ENCODE assay signal across 26 mouse cellular contexts in genomic region chr7:139909469-139909868, GRCm38 (mm10). TPM values are rescaled to one million over a fixed set of nuclear protein-coding genes. Genes with fewer than 3 reads are reported as not detected.
A peak's percentile ranks its signal among the peaks of the same experiment; 100 is the strongest.
DNase-seq lines count a peak whose midpoint lies in the region; ATAC-seq and TF ChIP-seq lines count a peak whose summit lies in the region.
"Had no signal": no experiment of that assay in that cellular context is flagged by ENCODE, and none has a peak within 500 bp of the region (broad histone marks: within the 10 kb centered on the region; RNA-seq: fewer than 3 reads in every experiment).

No protein-coding gene starts in this region.

- H3K4me2 ChIP-seq in forebrain, embryonic 12.5 days = no peak overlapping the region
- no peak overlapping the region for H3K4me2 ChIP-seq in liver, embryonic 16.5 days (ENCODE audit: low read depth, low read length)
- H3K4me2 ChIP-seq in liver, embryonic 11.5 days = no peak overlapping the region
- no peak overlapping the region for H3K4me2 ChIP-seq in forebrain, postnatal 0 days (ENCODE audit: low read depth)
- H3K4me2 ChIP-seq in midbrain, postnatal 0 days (ENCODE audit: low read depth, low read length, poor library complexity, severe bottlenecking) = no peak overlapping the region
- H3K4me2 ChIP-seq in liver, embryonic 12.5 days = no peak overlapping the region
- H3K4me2 ChIP-seq: lung, embryonic 15.5 days had no signal

- no peak overlapping the region for H3K9ac ChIP-seq in forebrain, embryonic 12.5 days
- H3K9ac ChIP-seq in liver, embryonic 16.5 days (ENCODE audit: low read depth, low read length) = no peak overlapping the region
- no peak overlapping the region for H3K9ac ChIP-seq in liver, embryonic 11.5 days (ENCODE audit: low read depth, low read length)
- H3K9ac ChIP-seq in forebrain, postnatal 0 days = no peak overlapping the region
- no peak overlapping the region; the same call in 1 of the 2 replicates for H3K9ac ChIP-seq in midbrain, postnatal 0 days (replicated peaks; ENCODE audit: low read length, poor library complexity, severe bottlenecking)
- no peak overlapping the region for H3K9ac ChIP-seq in liver, embryonic 12.5 days
- H3K9ac ChIP-seq: lung, embryonic 15.5 days had no signal

- H3K27ac ChIP-seq in forebrain, embryonic 12.5 days = no peak overlapping the region
- H3K27ac ChIP-seq in forebrain, embryonic 10.5 days = no peak overlapping the region
- no peak overlapping the region for H3K27ac ChIP-seq in liver, embryonic 16.5 days (ENCODE audit: low read length)
- H3K27ac ChIP-seq in liver, embryonic 11.5 days (ENCODE audit: low read depth, low read length) = no peak overlapping the region
- H3K27ac ChIP-seq in forebrain, postnatal 0 days (ENCODE audit: low read depth, low read length) = no peak overlapping the region
- H3K27ac ChIP-seq in midbrain, postnatal 0 days (ENCODE audit: low read depth, low read length) = no peak overlapping the region
- no peak overlapping the region for H3K27ac ChIP-seq in liver, embryonic 12.5 days
- H3K27ac ChIP-seq: left cerebral cortex, adult 2 months; lung, embryonic 15.5 days; macrophage had no signal

- H3K9me3 ChIP-seq in forebrain, embryonic 12.5 days = no peaks in the 10 kb centered on the region
- H3K9me3 ChIP-seq in forebrain, embryonic 10.5 days = no peaks in the 10 kb centered on the region
- no peaks in the 10 kb centered on the region for H3K9me3 ChIP-seq in liver, embryonic 16.5 days (replicated peaks; ENCODE audit: control insufficient read depth, low read length)
- no peaks in the 10 kb centered on the region for H3K9me3 ChIP-seq in liver, embryonic 11.5 days (ENCODE audit: control insufficient read depth, low read length)
- no peaks in the 10 kb centered on the region for H3K9me3 ChIP-seq in forebrain, postnatal 0 days (ENCODE audit: low read length)
- H3K9me3 ChIP-seq in midbrain, postnatal 0 days (ENCODE audit: low read length) = no peaks in the 10 kb centered on the region
- H3K9me3 ChIP-seq in liver, embryonic 12.5 days (replicated peaks) = no peaks in the 10 kb centered on the region
- H3K9me3 ChIP-seq: lung, embryonic 15.5 days had no signal

- no peak overlapping the region for H3K4me3 ChIP-seq in forebrain, embryonic 12.5 days (replicated peaks)
- no peak overlapping the region for H3K4me3 ChIP-seq in forebrain, embryonic 10.5 days
- H3K4me3 ChIP-seq in liver, embryonic 16.5 days (ENCODE audit: low read depth, low read length) = no peak overlapping the region
- H3K4me3 ChIP-seq in liver, embryonic 11.5 days (ENCODE audit: low read depth, low read length) = no peak overlapping the region
- no peak overlapping the region for H3K4me3 ChIP-seq in forebrain, postnatal 0 days (ENCODE audit: low read depth, low read length)
- H3K4me3 ChIP-seq in midbrain, postnatal 0 days (ENCODE audit: low read depth, low read length) = no peak overlapping the region
- H3K4me3 ChIP-seq in liver, embryonic 12.5 days = no peak overlapping the region
- H3K4me3 ChIP-seq: left cerebral cortex, adult 2 months; lung, embryonic 15.5 days had no signal

- peaks cover 23% of the 10 kb centered on the region for H3K4me1 ChIP-seq in forebrain, embryonic 12.5 days
- peaks cover 26% of the 10 kb centered on the region for H3K4me1 ChIP-seq in forebrain, embryonic 10.5 days
- H3K4me1 ChIP-seq in liver, embryonic 16.5 days (ENCODE audit: control insufficient read depth, low read depth, low read length) = no peaks in the 10 kb centered on the region
- no peaks in the 10 kb centered on the region for H3K4me1 ChIP-seq in liver, embryonic 11.5 days (replicated peaks; ENCODE audit: control insufficient read depth, insufficient read depth, low read length)
- peaks cover 19% of the 10 kb centered on the region for H3K4me1 ChIP-seq in forebrain, postnatal 0 days (ENCODE audit: insufficient read depth)
- peaks cover 5% of the 10 kb centered on the region for H3K4me1 ChIP-seq in midbrain, postnatal 0 days (ENCODE audit: insufficient read depth, low read length)
- H3K4me1 ChIP-seq in liver, embryonic 12.5 days = peaks cover 11% of the 10 kb centered on the region; the same call in 1 of the 2 replicates

- no peak for TF ChIP-seq CTCF in forebrain, postnatal 0 days (IDR thresholded peaks at IDR 0.05; ENCODE audit: low read depth)
- no peak for TF ChIP-seq CTCF in midbrain, postnatal 0 days (IDR thresholded peaks at IDR 0.05)

- ATAC-seq in forebrain, embryonic 12.5 days (ENCODE audit: low FRiP score) = peak; percentile 34; the same call in 1 of the 2 replicates
- ATAC-seq in liver, embryonic 16.5 days (ENCODE audit: low read depth) = 0 out of 2 replicates have a peak, but pooled peaks have one; percentile 3
- no peak for ATAC-seq in liver, embryonic 11.5 days (replicated peaks; ENCODE audit: low FRiP score)
- ATAC-seq in forebrain, postnatal 0 days = peak; percentile 83
- ATAC-seq in midbrain, postnatal 0 days (ENCODE audit: low FRiP score) = no peak
- no peak for ATAC-seq in liver, embryonic 12.5 days
- ATAC-seq: CD4-positive, CD25-positive, alpha-beta regulatory T cell, adult 4 months; Patski had no signal

- WGBS in forebrain, embryonic 12.5 days = 48% methylated on average over 6 of the region's 6 CpGs
- 57% methylated on average over 6 of the region's 6 CpGs for WGBS in forebrain, embryonic 10.5 days
- WGBS in liver, embryonic 16.5 days (ENCODE audit: insufficient replicate concordance) = 47% methylated on average over 6 of the region's 6 CpGs
- WGBS in liver, embryonic 11.5 days = 55% methylated on average over 6 of the region's 6 CpGs
- 18% methylated on average over 6 of the region's 6 CpGs for WGBS in forebrain, postnatal 0 days
- 27% methylated on average over 6 of the region's 6 CpGs for WGBS in midbrain, postnatal 0 days
- WGBS in liver, embryonic 12.5 days (ENCODE audit: insufficient replicate concordance) = 50% methylated on average over 6 of the region's 6 CpGs

- H3K36me3 ChIP-seq in forebrain, embryonic 12.5 days (replicated peaks) = no peaks in the 10 kb centered on the region
- no peaks in the 10 kb centered on the region for H3K36me3 ChIP-seq in forebrain, embryonic 10.5 days (replicated peaks)
- H3K36me3 ChIP-seq in liver, embryonic 16.5 days (ENCODE audit: control insufficient read depth, insufficient read depth) = no peaks in the 10 kb centered on the region
- no peaks in the 10 kb centered on the region for H3K36me3 ChIP-seq in liver, embryonic 11.5 days (ENCODE audit: control insufficient read depth, insufficient read depth, low read length)
- no peaks in the 10 kb centered on the region for H3K36me3 ChIP-seq in forebrain, postnatal 0 days (ENCODE audit: insufficient read depth)
- H3K36me3 ChIP-seq in midbrain, postnatal 0 days (ENCODE audit: insufficient read depth, low read length) = peaks cover 20% of the 10 kb centered on the region
- H3K36me3 ChIP-seq in liver, embryonic 12.5 days = no peaks in the 10 kb centered on the region
- H3K36me3 ChIP-seq: lung, embryonic 15.5 days had no signal

- DNase-seq in forebrain, embryonic 10.5 days (ENCODE audit: extremely low spot score, low spot score) = no peak
- DNase-seq in liver, embryonic 11.5 days (ENCODE audit: low spot score) = no peak
- peak; percentile 65 for DNase-seq in forebrain, postnatal 0 days
- peak; percentile 37 for DNase-seq in midbrain, postnatal 0 days (ENCODE audit: low spot score)
- no peak for DNase-seq in liver
- DNase-seq: adrenal gland, adult 8-10 months; gastrocnemius, postnatal 36 days; kidney, adult 18-20 months; kidney, postnatal 10 days; left cerebral cortex, postnatal 4 days; right cerebral cortex, postnatal 14 days; thymus, postnatal 4 days had no signal

- H3K27me3 ChIP-seq in forebrain, embryonic 12.5 days = peaks cover 43% of the 10 kb centered on the region
- peaks cover 85% of the 10 kb centered on the region for H3K27me3 ChIP-seq in forebrain, embryonic 10.5 days (ENCODE audit: poor library complexity, severe bottlenecking)
- peaks cover 11% of the 10 kb centered on the region for H3K27me3 ChIP-seq in liver, embryonic 16.5 days (ENCODE audit: control insufficient read depth, insufficient read depth, low read depth, low read length)
- H3K27me3 ChIP-seq in liver, embryonic 11.5 days (replicated peaks; ENCODE audit: control insufficient read depth, insufficient read depth, low read length) = peaks cover 17% of the 10 kb centered on the region
- H3K27me3 ChIP-seq in forebrain, postnatal 0 days (ENCODE audit: insufficient read depth, low read length) = peaks cover 10% of the 10 kb centered on the region
- H3K27me3 ChIP-seq in midbrain, postnatal 0 days (ENCODE audit: insufficient read depth, low read length) = peaks cover 14% of the 10 kb centered on the region
- peaks cover 53% of the 10 kb centered on the region for H3K27me3 ChIP-seq in liver, embryonic 12.5 days (replicated peaks)

RNA-seq across cellular contexts. Expression of gene Kndc1, which starts 15.0 kb away (rescaled TPM):
- polyA plus RNA-seq in forebrain, embryonic 12.5 days (2016; fragmentation: Nextera tagmentation; extraction: Ambion mirVana) = 1.2 and 1.3 TPM in 2 replicates
- 0.26 and 0.33 TPM in 2 replicates for polyA plus RNA-seq in forebrain, embryonic 10.5 days (2016; fragmentation: Nextera tagmentation; extraction: Ambion mirVana)
- polyA plus RNA-seq in liver, embryonic 16.5 days (2015; fragmentation: Nextera tagmentation; extraction: Ambion mirVana) = not detected in 2 replicates
- not detected in 2 replicates for polyA plus RNA-seq in liver, embryonic 11.5 days (2014; fragmentation: Nextera tagmentation; extraction: Ambion mirVana)
- 28.9 and 48.4 TPM in 2 replicates for total RNA-seq in forebrain, postnatal 0 days (2014; rRNA removed)
- 7.1 and 10.0 TPM in 2 replicates for polyA plus RNA-seq in forebrain, postnatal 0 days (2015; fragmentation: Nextera tagmentation; extraction: Ambion mirVana)
- total RNA-seq in midbrain, postnatal 0 days (2014; rRNA removed) = 71.5 and 80.6 TPM in 2 replicates
- polyA plus RNA-seq in midbrain, postnatal 0 days (2015; fragmentation: Nextera tagmentation; extraction: Ambion mirVana) = 20.2 and 22.4 TPM in 2 replicates
- 0.05 TPM in 1 of 2 replicates, not detected in the other for polyA plus RNA-seq in liver, embryonic 12.5 days (2016; fragmentation: Nextera tagmentation; extraction: Ambion mirVana)
- total RNA-seq: gastrocnemius, postnatal 36 days; hematopoietic stem cell, adult 5-6 weeks; monocyte, adult 5-6 weeks had no signal
- polyA plus RNA-seq: liver, adult 2 months; macrophage had no signal

RNA-seq across cellular contexts. Expression of gene Utf1, which starts 34.1 kb away (rescaled TPM):
- not detected in 2 replicates for polyA plus RNA-seq in forebrain, embryonic 12.5 days (2016; fragmentation: Nextera tagmentation; extraction: Ambion mirVana)
- 0.25 TPM in 1 of 2 replicates, not detected in the other for polyA plus RNA-seq in forebrain, embryonic 10.5 days (2016; fragmentation: Nextera tagmentation; extraction: Ambion mirVana)
- not detected in 2 replicates for polyA plus RNA-seq in liver, embryonic 16.5 days (2015; fragmentation: Nextera tagmentation; extraction: Ambion mirVana)
- not detected in 2 replicates for polyA plus RNA-seq in liver, embryonic 11.5 days (2014; fragmentation: Nextera tagmentation; extraction: Ambion mirVana)
- total RNA-seq in forebrain, postnatal 0 days (2014; rRNA removed) = not detected in 2 replicates
- polyA plus RNA-seq in forebrain, postnatal 0 days (2015; fragmentation: Nextera tagmentation; extraction: Ambion mirVana) = not detected in 2 replicates
- not detected in 2 replicates for total RNA-seq in midbrain, postnatal 0 days (2014; rRNA removed)
- polyA plus RNA-seq in midbrain, postnatal 0 days (2015; fragmentation: Nextera tagmentation; extraction: Ambion mirVana) = not detected in 2 replicates
- not detected in 2 replicates for polyA plus RNA-seq in liver, embryonic 12.5 days (2016; fragmentation: Nextera tagmentation; extraction: Ambion mirVana)
- total RNA-seq: adrenal gland, adult 8-10 months; gastrocnemius, postnatal 36 days; hematopoietic stem cell, adult 5-6 weeks; left cerebral cortex, adult 2 months; left cerebral cortex, postnatal 4 days; liver, adult 2 months; monocyte, adult 5-6 weeks had no signal
- polyA plus RNA-seq: embryonic facial prominence, embryonic 14.5 days; liver, adult 2 months; macrophage; neural tube, embryonic 14.5 days; Patski; stomach, embryonic 14.5 days had no signal

Comparison
In these comparisons a context has a peak if more than half of its experiments do, and no peak if none do; other contexts are left out.
1. ATAC-seq: peak in forebrain, embryonic 12.5 days (single experiment), liver, embryonic 16.5 days (single experiment) and forebrain, postnatal 0 days (single experiment); none in liver, embryonic 11.5 days (single experiment), midbrain, postnatal 0 days (single experiment) and liver, embryonic 12.5 days (single experiment).
2. DNase-seq: peak in forebrain, postnatal 0 days (single experiment) and midbrain, postnatal 0 days (single experiment); none in forebrain, embryonic 10.5 days (single experiment), liver, embryonic 11.5 days (single experiment) and liver (single experiment).